Comparison of ENCODE assay signal across 9 mouse cellular contexts in the genomic region with DNA sequence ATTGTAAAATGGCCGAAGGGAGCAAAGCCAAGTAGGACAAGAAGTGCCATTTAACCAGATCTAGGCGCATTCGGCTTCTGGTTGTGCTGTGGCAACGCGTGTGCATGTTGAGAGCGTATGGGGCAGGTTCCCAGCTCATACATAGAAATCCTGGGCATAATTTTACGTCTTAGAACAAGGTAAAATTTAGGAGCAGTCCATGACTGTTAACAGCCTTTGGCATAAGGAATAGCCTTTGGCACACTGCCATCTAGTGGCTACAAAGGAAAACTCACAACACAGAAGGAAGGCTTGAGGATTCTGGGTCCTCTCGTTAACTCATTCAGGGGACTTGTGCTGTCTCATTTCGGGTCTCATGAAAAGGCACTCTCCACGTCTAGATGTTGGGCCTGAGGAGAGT. TPM values are rescaled to one million over a fixed set of nuclear protein-coding genes. Genes with fewer than 3 reads are reported as not detected.
A peak's percentile ranks its signal among the peaks of the same experiment; 100 is the strongest.
DNase-seq lines count a peak whose midpoint lies in the region; ATAC-seq lines count a peak whose summit lies in the region.
"Had no signal": no experiment of that assay in that cellular context is flagged by ENCODE, and none has a peak within 500 bp of the region (broad histone marks: within the 10 kb centered on the region; RNA-seq: fewer than 3 reads in every experiment).

No protein-coding gene starts in this region.

- no peak overlapping the region for H3K4me3 ChIP-seq in heart, embryonic 10.5 days
- H3K4me3 ChIP-seq: limb, embryonic 15.5 days had no signal

- H3K4me1 ChIP-seq in heart, embryonic 10.5 days = no peaks in the 10 kb centered on the region
- H3K4me1 ChIP-seq: limb, embryonic 15.5 days had no signal

- WGBS in heart, embryonic 10.5 days = 18% methylated on average over 10 of the region's 10 CpGs

- no peak overlapping the region for H3K27ac ChIP-seq in heart, embryonic 10.5 days
- H3K27ac ChIP-seq: limb, embryonic 15.5 days had no signal

- peak; percentile 63 for ATAC-seq in granulocyte monocyte progenitor cell, adult 5-6 weeks (replicated peaks; ENCODE audit: poor library complexity, severe bottlenecking)

- peaks cover 28% of the 10 kb centered on the region for H3K27me3 ChIP-seq in heart, embryonic 10.5 days (ENCODE audit: insufficient read depth, poor library complexity, severe bottlenecking)

- no peaks in the 10 kb centered on the region for H3K9me3 ChIP-seq in heart, embryonic 10.5 days
- H3K9me3 ChIP-seq: limb, embryonic 15.5 days had no signal

- H3K36me3 ChIP-seq in heart, embryonic 10.5 days = no peaks in the 10 kb centered on the region
- H3K36me3 ChIP-seq: limb, embryonic 15.5 days had no signal

- peak; percentile 77 for DNase-seq in heart, adult 11 months
- no peak for DNase-seq in heart, embryonic 10.5 days (ENCODE audit: low spot score)
- peak; percentile 76 for DNase-seq in MN1 (ENCODE audit: low spot score)
- peak; percentile 79 to 82 for DNase-seq in cerebellum, postnatal 14 days
- DNase-seq in kidney, postnatal 4 days = peak; percentile 32 to 53
- peak; percentile 68 for DNase-seq in lung, postnatal 14 days
- peak; percentile 48 for DNase-seq in right cerebral cortex, postnatal 14 days

RNA-seq across cellular contexts. Expression of a gene that starts 17.6 kb away (rescaled TPM):
- 0.10 and 0.18 TPM in 2 replicates for polyA plus RNA-seq in heart, embryonic 10.5 days (2016; fragmentation: Nextera tagmentation; extraction: Ambion mirVana)
- total RNA-seq in granulocyte monocyte progenitor cell, adult 5-6 weeks (2014; fragmentation: Nextera tagmentation) = not detected in 2 replicates
- not detected in 2 replicates for total RNA-seq in granulocyte monocyte progenitor cell, adult 5-6 weeks (2017)
- polyA plus RNA-seq: limb, embryonic 15.5 days had no signal
